Mouse (Mus musculus) common myeloid progenitor, adult 5-6 weeks (primary cell): ENCODE data around the gene Slc7a4. TPM values are rescaled to one million over a fixed set of nuclear protein-coding genes. Genes with fewer than 3 reads are reported as not detected.

Source experiments
- ATAC-seq: replicated peaks from 2 replicates; pipeline ENCODE4 v1.8.0; 2016; ENCODE audit warnings: low read depth, mild to moderate bottlenecking, moderate TSS enrichment, inconsistent platforms; ENCODE audit not compliant: poor library complexity, severe bottlenecking
- total RNA-seq: library from RNA; stranded (forward); fragments of 200-1000, 187-1606 nt; gene quantifications from 2 replicates; pipeline ENCODE4 v1.2.3, GENCODE M21; 2017

Slc7a4 gene
- total RNA-seq, 1 experiment from 2014 or later = 7.1 TPM

DNA sequence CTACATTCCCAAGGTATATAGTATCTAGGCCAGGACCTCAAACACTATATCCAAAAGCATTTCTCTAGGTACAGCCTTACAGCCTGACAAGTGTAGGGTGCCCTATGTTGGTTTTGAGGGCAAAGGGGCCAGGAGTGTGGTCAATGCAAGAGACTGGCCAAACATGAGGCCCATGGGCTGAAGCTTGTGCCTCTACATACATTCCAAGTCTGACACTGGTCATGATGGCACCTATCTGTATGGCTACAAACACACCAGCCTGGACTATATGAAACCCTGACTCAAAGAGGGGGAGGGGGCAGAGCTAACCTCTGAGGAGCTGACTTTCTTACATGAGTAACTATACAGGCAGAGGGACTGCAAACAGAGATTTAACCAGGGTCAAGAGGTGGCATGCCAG is 55.4 kb downstream of the Slc7a4 start:
- no peak for ATAC-seq

DNA sequence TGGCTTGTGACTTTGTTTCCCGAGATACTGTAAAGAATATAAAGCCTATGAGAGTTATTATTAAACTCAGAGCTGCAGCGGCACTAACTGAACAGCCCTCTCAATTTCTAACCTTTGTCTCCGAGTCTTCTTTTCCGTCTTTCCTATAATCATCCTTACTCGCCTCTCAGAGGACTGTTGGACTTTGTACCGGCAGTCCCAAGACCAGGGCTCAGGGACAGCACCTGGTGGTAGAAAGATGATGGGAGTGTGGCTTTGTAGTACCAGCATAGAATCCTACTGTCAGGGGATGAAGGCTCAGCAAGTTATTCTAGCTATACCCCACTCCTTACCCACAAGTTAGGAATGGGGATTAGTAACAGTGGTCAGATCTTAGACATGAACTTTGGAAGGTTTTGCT is 56.8 kb downstream of the Slc7a4 start:
- no peak for ATAC-seq

- ATAC-seq = no peak
Observed at GRCm38 (mm10) chr16:17525524-17525923, 57.5 kb downstream of the Slc7a4 start.

DNA sequence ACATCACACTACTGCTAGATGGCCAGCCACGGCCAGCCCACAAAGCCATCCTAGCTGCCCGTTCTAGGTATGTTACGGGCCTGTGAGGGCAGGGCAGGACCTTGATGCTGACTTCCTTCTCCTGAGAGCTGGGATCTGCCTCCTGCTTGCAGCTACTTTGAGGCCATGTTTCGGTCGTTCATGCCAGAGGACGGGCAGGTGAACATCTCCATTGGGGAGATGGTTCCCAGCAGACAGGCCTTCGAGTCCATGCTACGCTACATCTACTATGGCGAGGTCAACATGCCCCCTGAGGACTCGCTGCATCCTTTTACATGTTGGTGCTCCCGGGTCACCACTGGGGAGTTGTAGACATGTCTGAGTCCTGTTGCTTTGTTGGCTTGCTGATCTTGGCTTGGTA is 58.9 kb downstream of the Slc7a4 start:
- no peak for ATAC-seq

Other genes starting within 250 kb of the Slc7a4 start
- 14.9 and 19.2 TPM in 2 replicates for gene Snap29, start 177.2 kb downstream of the Slc7a4 start, total RNA-seq
- gene Pi4ka, start 176.9 kb downstream of the Slc7a4 start, total RNA-seq = 36.2 and 58.9 TPM in 2 replicates
- 29.0 and 29.2 TPM in 2 replicates for gene Crkl, start 131.2 kb downstream of the Slc7a4 start, total RNA-seq
- not detected in 2 replicates for gene Aifm3, start 93.6 kb downstream of the Slc7a4 start, total RNA-seq
- gene Lztr1, start 74.5 kb downstream of the Slc7a4 start, total RNA-seq = 30.8 and 40.3 TPM in 2 replicates
- 38.5 and 46.1 TPM in 2 replicates for gene Thap7, start 52.1 kb downstream of the Slc7a4 start, total RNA-seq
- gene Lrrc74b, start 22.0 kb downstream of the Slc7a4 start, total RNA-seq = 0.05 TPM in 1 of 2 replicates, not detected in the other
- gene P2rx6, start 21.3 kb downstream of the Slc7a4 start, total RNA-seq = 0.05 TPM in 1 of 2 replicates, not detected in the other
- 31.2 and 34.8 TPM in 2 replicates for gene Smpd4, start 36.1 kb upstream of the Slc7a4 start, total RNA-seq
- 2.2 and 4.4 TPM in 2 replicates for gene Ccdc74a, start 63.3 kb upstream of the Slc7a4 start, total RNA-seq
- 21.4 and 30.8 TPM in 2 replicates for gene Med15, start 149.7 kb upstream of the Slc7a4 start, total RNA-seq
- 27.0 and 33.2 TPM in 2 replicates for gene Klhl22, start 176.4 kb upstream of the Slc7a4 start, total RNA-seq
- not detected in 2 replicates for gene Scarf2, start 214.1 kb upstream of the Slc7a4 start, total RNA-seq
- not detected in 2 replicates for gene B830017H08Rik, start 249.9 kb upstream of the Slc7a4 start, total RNA-seq